Mouse (Mus musculus) liver, adult 2 months (tissue): ENCODE measurements around the gene B3galt5. TPM values are rescaled to one million over a fixed set of nuclear protein-coding genes. Genes with fewer than 3 reads are reported as not detected.

Experiments used
- DNase-seq: peaks from one replicate; pipeline ENCODE4 v3.0.0-alpha.2; 2011; ENCODE audit warnings: low read depth, low spot score; ENCODE audit errors: extremely low read depth
- H3K27ac ChIP-seq: fragments of 200-500 bp; replicated peaks from 2 replicates; pipeline ENCODE4 v1.5.1; 2012; ENCODE audit warnings: low read depth, mild to moderate bottlenecking, control low read depth, inconsistent platforms, low read length; ENCODE audit not compliant: insufficient read depth
- H3K27me3 ChIP-seq: fragments of 200-500 bp; 2 replicates; pipeline ENCODE4 v1.6.1; 2012; ENCODE audit warnings: mild to moderate bottlenecking, moderate library complexity, low read length, inconsistent platforms; ENCODE audit not compliant: control insufficient read depth, insufficient read depth
- H3K36me3 ChIP-seq: fragments of 200-500 bp; 2 replicates; pipeline ENCODE4 v1.6.1; 2012; ENCODE audit warnings: low read length, inconsistent platforms; ENCODE audit not compliant: control insufficient read depth, insufficient read depth
- H3K4me1 ChIP-seq: fragments of 200-500 bp; 2 replicates; pipeline ENCODE4 v1.6.1; 2011; ENCODE audit warnings: low read length; ENCODE audit not compliant: control insufficient read depth, insufficient read depth
- H3K4me3 ChIP-seq: fragments of 200-500 bp; 2 replicates; pipeline ENCODE4 v1.5.1; 2011; ENCODE audit warnings: low read depth, mild to moderate bottlenecking, control low read depth, low read length, moderate library complexity; ENCODE audit not compliant: insufficient read depth
- H3K79me2 ChIP-seq: fragments of 200-500 bp; 2 replicates; pipeline ENCODE4 v1.6.1; 2012; ENCODE audit warnings: inconsistent platforms, mild to moderate bottlenecking, low read length, moderate library complexity; ENCODE audit not compliant: control insufficient read depth, insufficient read depth
- H3K9ac ChIP-seq: fragments of 200-500 bp; 2 replicates; pipeline ENCODE4 v1.6.1; 2012; ENCODE audit warnings: low read depth, mild to moderate bottlenecking, control low read depth, inconsistent platforms, low read length
- CTCF ChIP-seq: fragments of 200-500 bp; IDR thresholded peaks from 2 replicates; pipeline ENCODE4 v1.5.1; 2011; ENCODE audit warnings: low read depth, low read length, control low read depth
- POLR2A ChIP-seq: fragments of 200-500 bp; IDR thresholded peaks from 2 replicates; pipeline ENCODE4 v1.6.1; 2011; ENCODE audit warnings: low read length, control low read depth; ENCODE audit not compliant: insufficient read depth; ENCODE audit errors: extremely low read depth
- WGBS: fragments of 180-500 bp; shearing (Covaris S2); methylation state at CpG from one replicate; pipeline ENCODE4 v1.1.7; 2018; 5-methylcytosine and 5-hydroxymethylcytosine counted together
- polyA plus RNA-seq: library from polyadenylated mRNA; depleted of rRNA; stranded (reverse); fragments of >200 nt; gene quantifications from 2 replicates; pipeline ENCODE4 v1.2.3, GENCODE M21; 2012
- total RNA-seq: library from RNA; depleted of rRNA; stranded (reverse); fragments of >200 nt; gene quantifications from 2 replicates; pipeline ENCODE4 v1.2.3, GENCODE M21; 2014

The B3galt5 gene
- total and polyA plus RNA-seq, 2 experiments: 0.09 TPM; not detected in 1

GRCm38 (mm10) chr16:96272929-96273619, 37.5 kb downstream of the B3galt5 start:
- DNase-seq: no peak

GRCm38 (mm10) chr16:96276596-96276995, 41.0 kb downstream of the B3galt5 start:
- no peak for DNase-seq
- H3K27me3 ChIP-seq: peaks cover 9% of the 10 kb centered on the region; the same call in 1 of the 2 replicates
- no peaks in the 10 kb centered on the region for H3K36me3 ChIP-seq
- H3K4me1 ChIP-seq: no peaks in the 10 kb centered on the region
- no peak overlapping the region for H3K9ac ChIP-seq
- TF ChIP-seq POLR2A (no peak), CTCF (no peak)
- 65% methylated on average over 3 of the region's 3 CpGs for WGBS
- no peak overlapping the region for H3K27ac ChIP-seq
- no peaks in the 10 kb centered on the region for H3K79me2 ChIP-seq
- H3K4me3 ChIP-seq: no peak overlapping the region

More at GRCm38 (mm10) chr16:96272929-96273619, 37.5 kb downstream of the B3galt5 start:
- Histone ChIP-seq H3K4me1 (no peaks in the 10 kb centered on the region), H3K4me3 (no peak overlapping the region), H3K27me3 (no peaks in the 10 kb centered on the region), H3K27ac (no peak overlapping the region), H3K79me2 (no peaks in the 10 kb centered on the region), H3K36me3 (no peaks in the 10 kb centered on the region), H3K9ac (no peak overlapping the region)
- 57% methylated on average over 14 of the region's 14 CpGs for WGBS
- TF ChIP-seq CTCF (no peak), POLR2A (no peak)

GRCm38 (mm10) chr16:96278491-96279224, 43.1 kb downstream of the B3galt5 start:
- H3K27me3 ChIP-seq: peaks cover 14% of the 10 kb centered on the region; the same call in 1 of the 2 replicates
- TF ChIP-seq CTCF (no peak), POLR2A (no peak)
- H3K4me1 ChIP-seq: no peaks in the 10 kb centered on the region
- H3K36me3 ChIP-seq: no peaks in the 10 kb centered on the region
- H3K4me3 ChIP-seq: no peak overlapping the region
- no peak overlapping the region for H3K27ac ChIP-seq
- DNase-seq: no peak
- no peak overlapping the region for H3K9ac ChIP-seq
- no peaks in the 10 kb centered on the region for H3K79me2 ChIP-seq
- 72% methylated on average over 9 of the region's 9 CpGs for WGBS

- 5% methylated on average over 38 of the region's 38 CpGs for WGBS
Measured at GRCm38 (mm10) chr16:96280719-96281605, 45.4 kb downstream of the B3galt5 start.

GRCm38 (mm10) chr16:96282566-96282965, 47.0 kb downstream of the B3galt5 start:
- Histone ChIP-seq H3K4me1 (no peaks in the 10 kb centered on the region), H3K9ac (no peak overlapping the region), H3K36me3 (no peaks in the 10 kb centered on the region), H3K27ac (no peak overlapping the region), H3K79me2 (no peaks in the 10 kb centered on the region), H3K27me3 (peaks cover 14% of the 10 kb centered on the region; the same call in 1 of the 2 replicates), H3K4me3 (no peak overlapping the region)
- DNase-seq: no peak
- 84% methylated on average over 9 of the region's 9 CpGs for WGBS
- TF ChIP-seq POLR2A (no peak), CTCF (no peak)

More at GRCm38 (mm10) chr16:96280719-96281605, 45.4 kb downstream of the B3galt5 start:
- Histone ChIP-seq H3K4me1 (no peaks in the 10 kb centered on the region), H3K4me3 (no peak overlapping the region), H3K36me3 (no peaks in the 10 kb centered on the region), H3K79me2 (no peaks in the 10 kb centered on the region), H3K27me3 (peaks cover 14% of the 10 kb centered on the region; the same call in 1 of the 2 replicates), H3K27ac (no peak overlapping the region), H3K9ac (no peak overlapping the region)
- TF ChIP-seq POLR2A (no peak), CTCF (no peak)
- DNase-seq: no peak
